Mouse (Mus musculus) embryonic fibroblast, embryonic 13.5 days (primary cell): ENCODE data around the gene Bsdc1. TPM values are rescaled to one million over a fixed set of nuclear protein-coding genes. Genes with fewer than 3 reads are reported as not detected.

Source experiments
- H3K27ac ChIP-seq: 2 replicates; pipeline ENCODE4 v1.5.1; 2012; ENCODE audit warnings: low read length, control low read depth, inconsistent platforms; ENCODE audit not compliant: insufficient read depth
- H3K4me1 ChIP-seq: 2 replicates; pipeline ENCODE4 v1.6.1; 2011; ENCODE audit warnings: low read length; ENCODE audit not compliant: control insufficient read depth, insufficient read depth
- H3K4me3 ChIP-seq: 2 replicates; pipeline ENCODE4 v1.5.1; 2011; ENCODE audit warnings: mild to moderate bottlenecking, control low read depth, low read length; ENCODE audit not compliant: insufficient read depth
- CTCF ChIP-seq: IDR thresholded peaks from 2 replicates; pipeline ENCODE4 v1.5.1; 2011; ENCODE audit warnings: mild to moderate bottlenecking, control low read depth, low read length, moderate library complexity, borderline replicate concordance; ENCODE audit not compliant: insufficient read depth
- POLR2A ChIP-seq: IDR thresholded peaks from 2 replicates; pipeline ENCODE4 v1.6.1; 2011; ENCODE audit warnings: low read depth, mild to moderate bottlenecking, control low read depth, low read length, moderate library complexity
- polyA plus RNA-seq: library from polyadenylated mRNA; stranded (reverse); fragments of >200 nt; gene quantifications from 2 replicates; pipeline ENCODE4 v1.2.4, GENCODE M21; 2011; ENCODE audit warnings: low read depth; ENCODE audit not compliant: missing spikeins, insufficient read length

Bsdc1 gene
- polyA plus RNA-seq, 1 experiment = 35.3 TPM

DNA sequence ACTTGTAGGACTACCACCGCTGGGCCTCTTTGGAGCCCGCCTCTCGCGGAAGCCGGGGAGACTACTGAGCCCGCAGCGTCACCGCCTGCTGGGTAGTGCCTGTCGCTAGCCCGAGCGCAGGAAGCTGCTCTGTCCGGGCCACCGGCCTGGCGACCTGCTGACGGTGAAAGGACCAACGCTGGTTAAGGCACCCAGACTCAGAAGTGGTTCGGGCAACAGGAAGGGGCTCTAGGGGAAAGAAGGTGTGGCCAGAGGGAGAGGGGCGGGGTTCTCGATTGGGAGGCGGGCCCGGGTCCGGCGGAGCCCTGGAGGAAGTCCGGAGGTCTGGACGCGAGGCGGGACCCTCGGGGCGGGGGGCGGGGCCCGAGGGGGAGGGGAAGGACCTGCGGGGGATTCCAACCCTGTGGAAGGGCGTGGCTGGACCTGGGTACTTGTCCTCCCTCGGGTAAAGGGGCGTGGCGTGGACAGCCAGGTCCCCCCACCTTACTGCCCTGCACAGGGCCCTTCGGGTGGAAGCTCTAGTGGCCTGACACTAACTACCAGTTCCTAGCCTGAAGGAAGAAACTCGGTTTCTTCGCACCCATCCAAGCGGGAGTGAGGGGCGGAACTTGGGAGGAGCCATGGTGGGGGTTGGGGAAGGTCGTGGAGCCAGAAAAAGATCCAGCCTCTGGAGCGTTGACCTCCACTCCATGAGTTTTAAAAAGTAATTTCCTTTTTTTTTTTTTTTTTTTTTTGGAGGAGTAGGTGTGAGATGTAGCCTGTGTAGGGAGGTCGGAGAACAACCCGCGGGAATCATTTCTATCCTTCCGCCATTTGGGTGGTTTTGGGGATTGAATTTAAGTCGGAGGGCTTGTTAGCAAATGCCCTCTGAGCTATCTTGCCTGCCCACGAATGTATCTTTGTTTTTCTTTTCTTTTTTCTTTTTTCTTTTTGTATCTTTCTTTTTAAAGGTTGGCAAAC is 39.5 kb downstream of the Bsdc1 start:
- Histone ChIP-seq H3K4me3 (peak overlapping the region; percentile 48), H3K4me1 (peaks cover 13% of the 10 kb centered on the region), H3K27ac (peak overlapping the region; percentile 50; the same call in 1 of the 2 replicates)
- no peak for TF ChIP-seq CTCF
- peak; percentile 90 for TF ChIP-seq POLR2A

GRCm38 (mm10) chr4:129502327-129502888 is 41.0 kb downstream of the Bsdc1 start:
- TF ChIP-seq CTCF (no peak), POLR2A (no peak)
- peaks cover 9% of the 10 kb centered on the region for H3K4me1 ChIP-seq
- no peak overlapping the region for H3K27ac ChIP-seq
- H3K4me3 ChIP-seq = no peak overlapping the region

GRCm38 (mm10) chr4:129502901-129503444 is 41.6 kb downstream of the Bsdc1 start:
- TF ChIP-seq POLR2A (no peak), CTCF (no peak)
- Histone ChIP-seq H3K4me3 (no peak overlapping the region), H3K27ac (no peak overlapping the region), H3K4me1 (peaks cover 9% of the 10 kb centered on the region)

- Histone ChIP-seq H3K4me3 (no peak overlapping the region), H3K4me1 (peaks cover 9% of the 10 kb centered on the region), H3K27ac (no peak overlapping the region)
- TF ChIP-seq CTCF (no peak), POLR2A (no peak)
Observed at GRCm38 (mm10) chr4:129505511-129505910, 44.1 kb downstream of the Bsdc1 start.

- no peak for TF ChIP-seq CTCF
- TF ChIP-seq POLR2A = no peak
- H3K4me3 ChIP-seq = no peak overlapping the region
- no peak overlapping the region for H3K27ac ChIP-seq
- H3K4me1 ChIP-seq = peaks cover 8% of the 10 kb centered on the region
Observed at GRCm38 (mm10) chr4:129507434-129508236, 46.3 kb downstream of the Bsdc1 start.

GRCm38 (mm10) chr4:129508237-129508515 is 46.8 kb downstream of the Bsdc1 start:
- TF ChIP-seq POLR2A (no peak), CTCF (no peak)
- Histone ChIP-seq H3K4me3 (no peak overlapping the region), H3K4me1 (peaks cover 3% of the 10 kb centered on the region), H3K27ac (no peak overlapping the region)

- TF ChIP-seq CTCF (no peak), POLR2A (no peak)
- Histone ChIP-seq H3K4me1 (no peaks in the 10 kb centered on the region), H3K27ac (no peak overlapping the region), H3K4me3 (no peak overlapping the region)
Observed at GRCm38 (mm10) chr4:129508834-129509600, 47.6 kb downstream of the Bsdc1 start.

DNA sequence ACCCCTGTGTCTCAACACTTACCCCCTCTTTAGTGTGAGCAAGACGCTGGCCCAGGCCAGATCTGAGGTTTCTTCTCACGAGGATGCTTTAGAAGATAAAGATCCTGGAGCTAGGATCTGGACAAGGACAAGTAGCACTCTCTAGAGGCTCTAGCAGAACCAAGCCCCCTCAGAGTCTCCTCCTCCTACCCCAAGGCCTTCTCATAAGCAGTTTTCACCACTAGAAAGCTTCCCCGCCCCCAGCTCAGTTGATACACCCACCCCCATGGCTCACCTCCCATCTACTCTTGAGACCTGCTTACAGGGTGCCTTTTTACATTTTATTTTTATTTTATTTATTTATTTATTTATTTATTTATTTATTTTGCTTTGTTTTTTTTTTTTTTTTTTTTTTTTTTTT is 48.3 kb downstream of the Bsdc1 start:
- no peaks in the 10 kb centered on the region for H3K4me1 ChIP-seq
- H3K27ac ChIP-seq = no peak overlapping the region
- TF ChIP-seq POLR2A (no peak), CTCF (no peak)
- no peak overlapping the region for H3K4me3 ChIP-seq

- Histone ChIP-seq H3K4me3 (no peak overlapping the region), H3K27ac (no peak overlapping the region), H3K4me1 (peaks cover 4% of the 10 kb centered on the region; the same call in 1 of the 2 replicates)
- no peak for TF ChIP-seq POLR2A
- TF ChIP-seq CTCF = no peak
Observed at GRCm38 (mm10) chr4:129510723-129511412, 49.5 kb downstream of the Bsdc1 start.
